Mouse (Mus musculus): ENCODE measurements around the gene Ubxn1. TPM values are rescaled to one million over a fixed set of nuclear protein-coding genes. Genes with fewer than 3 reads are reported as not detected.
"Not testable (repeated sequence)": the region's sequence is repeated elsewhere in the genome, so short reads cannot be mapped to it uniquely, and the experiment has no call there.

Ubxn1 gene
- polyA plus RNA-seq, 1 experiment from 2014 or later: 112 TPM

DNA sequence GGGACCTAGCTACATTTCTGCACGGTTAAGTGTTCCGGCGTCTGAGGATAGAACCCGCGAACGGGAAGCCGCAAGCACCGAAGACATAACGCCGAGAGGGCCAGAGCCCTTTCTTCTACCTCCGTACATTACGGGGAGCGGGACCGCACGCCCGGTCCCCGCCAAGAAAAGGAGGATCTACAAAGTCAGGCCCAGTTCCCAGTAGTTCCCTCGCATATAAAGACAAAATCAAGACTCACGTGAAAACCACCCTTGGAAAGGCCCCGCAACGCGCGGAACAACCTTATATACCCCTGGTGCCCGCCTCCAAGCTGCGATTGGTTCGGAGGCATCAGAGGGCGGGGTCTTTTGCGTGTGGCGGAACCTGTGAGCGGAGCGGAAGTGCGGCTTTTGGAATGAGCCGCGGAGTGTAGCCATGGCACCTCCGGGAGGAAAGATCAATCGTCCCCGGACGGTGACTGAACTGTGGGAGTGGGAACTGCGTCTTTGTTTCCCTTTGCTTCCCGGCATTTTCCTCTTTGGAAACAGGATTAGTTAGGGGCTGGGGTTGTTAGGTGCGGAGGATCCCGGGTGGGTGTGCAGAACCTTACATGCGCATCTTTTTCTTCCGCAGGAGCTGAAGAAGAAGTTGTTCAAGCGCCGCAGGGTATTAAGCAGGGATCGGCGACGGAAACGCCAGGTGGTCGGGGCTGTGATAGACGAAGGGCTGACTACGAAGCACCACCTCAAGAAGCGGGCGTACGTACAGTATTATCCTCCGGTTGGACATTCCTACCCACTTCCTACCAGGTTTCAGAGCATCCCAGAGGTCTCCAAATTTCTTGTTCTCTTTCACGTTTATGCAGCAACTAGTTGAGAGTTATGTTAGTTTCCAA is 17.5 kb downstream of the Ubxn1 start, which contains the start of the genes 1810009A15Rik and Gm49416:
1810009A15Rik (plus strand) TSS at position 343 of the 875 bp plus-strand sequence.
Gm49416 (plus strand) TSS at position 416 of the 875 bp plus-strand sequence.
- peak; percentile 85 for ATAC-seq (ENCODE audit: extremely low read depth, insufficient number of reproducible peaks, low FRiP score, low TSS enrichment)
- Histone ChIP-seq H3K9ac (peak within 1 kb of the TSS; percentile 89), H3K4me1 (peaks cover 28% of the 10 kb centered on the region), H3K27me3 (replicated peaks) (no peaks in the 10 kb centered on the region), H3K4me2 (peak within 1 kb of the TSS; percentile 87), H3K27ac (replicated peaks) (peak within 1 kb of the TSS; percentile 89), H3K9me3 (no peaks in the 10 kb centered on the region), H3K36me3 (peaks cover 15% of the 10 kb centered on the region), H3K4me3 (peak within 1 kb of the TSS; percentile 80)
- under 1% methylated on average over 58 of the region's 58 CpGs for WGBS

DNA sequence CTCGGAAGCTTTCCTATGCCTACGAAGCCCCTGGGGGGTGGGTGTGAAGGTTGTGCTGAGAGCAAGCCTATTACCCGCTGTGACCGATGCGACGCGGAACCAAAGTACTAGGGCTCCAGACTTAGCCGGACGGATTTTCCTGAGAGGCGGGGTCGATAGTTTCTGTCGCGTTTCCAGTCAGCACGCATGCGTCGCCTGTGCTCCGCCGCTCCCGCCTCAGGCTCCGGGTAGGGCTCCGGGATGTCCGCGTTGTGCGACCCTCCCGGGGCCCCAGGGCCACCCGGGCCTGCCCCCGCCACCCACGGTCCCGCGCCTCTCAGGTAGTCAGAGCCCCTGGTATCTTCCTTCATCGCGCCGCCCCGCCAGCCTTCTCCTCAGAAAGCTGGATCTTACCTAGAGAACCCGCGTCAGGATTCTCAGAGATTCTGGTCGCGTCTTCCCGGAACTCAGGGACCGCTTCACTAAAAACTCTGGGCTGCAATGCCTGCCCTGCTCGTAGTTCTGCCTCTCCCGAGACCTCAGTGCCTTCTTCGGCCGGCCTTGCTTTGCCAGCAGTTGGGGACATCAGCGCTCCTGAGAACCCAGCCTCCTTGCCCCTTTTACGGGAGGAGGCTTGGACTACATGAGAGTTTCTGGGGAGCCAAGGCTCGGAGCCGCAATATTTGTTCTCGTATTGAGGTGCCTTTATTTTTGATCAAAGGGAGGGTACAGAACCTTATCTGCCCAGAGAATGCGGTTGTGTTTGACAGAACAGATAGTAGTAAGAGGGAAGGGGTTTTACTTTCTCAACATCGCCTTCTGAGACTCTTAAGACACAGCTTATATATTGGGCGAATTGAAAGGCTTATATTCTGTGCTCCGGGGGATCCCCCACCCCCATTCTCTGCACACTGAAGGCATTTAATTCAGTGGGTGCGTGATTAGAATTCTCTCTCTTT is 21.8 kb downstream of the Ubxn1 start, which contains the start of gene Ints5:
Ints5 (plus strand) TSS at position 177 of the 938 bp plus-strand sequence.
- Histone ChIP-seq H3K9ac (peak within 1 kb of the TSS; percentile 97), H3K27ac (replicated peaks) (peak within 1 kb of the TSS; percentile 91), H3K4me2 (peak within 1 kb of the TSS; percentile 94), H3K4me1 (peaks cover 37% of the 10 kb centered on the region), H3K4me3 (peak within 1 kb of the TSS; percentile 92), H3K36me3 (peaks cover 43% of the 10 kb centered on the region), H3K27me3 (replicated peaks) (no peaks in the 10 kb centered on the region), H3K9me3 (no peaks in the 10 kb centered on the region)
- peak; percentile 13; the same call in 1 of the 2 replicates for ATAC-seq (ENCODE audit: extremely low read depth, insufficient number of reproducible peaks, low FRiP score, low TSS enrichment)
- 1% methylated on average over 54 of the region's 54 CpGs for WGBS

DNA sequence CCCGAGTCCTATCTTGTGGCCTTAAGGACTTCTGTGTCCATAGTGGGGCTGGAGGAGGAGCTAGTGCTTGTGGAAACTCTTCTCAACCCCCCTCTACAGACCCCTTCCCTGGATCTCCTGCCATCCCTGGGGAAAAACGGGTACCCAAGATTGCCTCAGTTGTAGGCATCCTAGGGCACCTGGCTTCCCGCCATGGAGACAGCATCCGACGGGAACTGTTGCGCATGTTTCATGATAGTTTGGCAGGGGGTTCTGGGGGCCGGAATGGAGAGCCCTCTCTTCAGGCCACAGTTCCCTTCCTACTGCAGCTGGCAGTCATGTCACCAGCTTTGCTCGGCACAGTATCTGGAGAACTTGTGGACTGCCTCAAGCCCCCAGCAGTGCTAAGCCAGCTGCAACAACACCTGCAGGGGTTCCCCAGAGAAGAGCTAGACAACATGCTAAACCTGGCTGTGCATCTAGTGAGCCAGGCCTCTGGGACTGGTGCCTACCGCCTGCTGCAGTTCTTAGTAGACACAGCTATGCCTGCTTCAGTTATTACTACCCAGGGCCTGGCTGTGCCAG is 24.2 kb downstream of the Ubxn1 start:
- ATAC-seq (ENCODE audit: extremely low read depth, insufficient number of reproducible peaks, low FRiP score, low TSS enrichment): no peak
- Histone ChIP-seq H3K4me2 (no peak overlapping the region), H3K27ac (replicated peaks) (no peak overlapping the region), H3K9me3 (no peaks in the 10 kb centered on the region), H3K36me3 (peaks cover 39% of the 10 kb centered on the region), H3K27me3 (replicated peaks) (no peaks in the 10 kb centered on the region), H3K9ac (0 out of 2 replicates have a peak overlapping the region, but pooled peaks have one; percentile 96), H3K4me3 (no peak overlapping the region), H3K4me1 (peaks cover 40% of the 10 kb centered on the region)
- WGBS: 86% methylated on average over 9 of the region's 9 CpGs

DNA sequence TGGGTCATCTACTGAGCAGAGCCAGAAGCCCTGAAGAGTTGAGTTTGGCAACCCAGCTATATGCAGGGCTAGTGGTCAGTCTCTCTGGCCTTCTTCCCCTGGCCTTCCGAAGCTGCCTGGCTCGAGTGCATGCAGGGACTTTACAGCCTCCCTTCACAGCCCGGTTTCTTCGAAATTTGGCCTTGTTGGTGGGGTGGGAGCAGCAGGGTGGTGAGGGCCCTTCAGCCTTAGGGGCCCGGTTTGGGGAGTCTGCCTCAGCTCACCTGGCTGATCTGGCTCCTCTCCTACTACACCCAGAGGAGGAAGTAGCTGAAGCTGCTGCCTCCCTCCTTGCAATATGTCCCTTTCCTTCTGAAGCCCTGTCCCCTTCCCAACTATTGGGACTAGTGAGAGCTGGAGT is 24.9 kb downstream of the Ubxn1 start:
- H3K36me3 ChIP-seq: peaks cover 31% of the 10 kb centered on the region
- peaks cover 40% of the 10 kb centered on the region for H3K4me1 ChIP-seq
- 87% methylated on average over 5 of the region's 5 CpGs for WGBS
- not testable (repeated sequence) for H3K4me3 ChIP-seq; ATAC-seq (ENCODE audit: extremely low read depth, insufficient number of reproducible peaks, low FRiP score, low TSS enrichment); H3K27ac ChIP-seq (replicated peaks); H3K9me3 ChIP-seq; H3K4me2 ChIP-seq; H3K27me3 ChIP-seq (replicated peaks)
- H3K9ac ChIP-seq: peak overlapping the region; percentile 96

DNA sequence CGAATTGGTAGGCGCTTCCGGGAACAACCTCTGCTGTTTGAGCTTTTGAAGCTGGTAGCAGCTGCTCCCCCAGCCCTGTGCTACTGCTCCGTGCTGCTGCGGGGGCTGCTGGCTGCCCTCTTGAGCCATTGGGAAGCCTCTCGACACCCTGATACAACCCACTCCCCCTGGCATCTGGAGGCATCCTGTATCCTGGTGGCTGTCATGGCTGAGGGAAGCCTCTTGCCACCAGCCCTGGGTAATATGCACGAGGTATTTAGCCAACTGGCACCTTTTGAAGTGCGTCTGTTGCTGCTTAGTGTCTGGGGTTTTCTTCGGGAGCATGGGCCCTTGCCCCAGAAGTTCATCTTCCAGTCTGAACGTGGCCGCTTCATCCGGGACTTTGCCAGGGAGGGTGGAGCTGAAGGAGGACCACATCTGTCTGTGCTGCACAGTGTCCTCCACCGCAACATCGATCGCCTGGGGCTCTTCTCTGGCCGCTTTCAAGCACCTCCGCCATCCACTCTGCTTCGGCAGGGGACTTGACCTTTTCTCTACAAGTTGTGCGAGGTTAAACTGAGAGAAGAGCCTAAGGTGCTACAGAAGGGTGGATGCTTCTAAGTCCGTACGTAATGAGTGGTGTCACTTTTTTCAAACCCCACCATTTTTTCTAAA is 26.0 kb downstream of the Ubxn1 start:
- Histone ChIP-seq H3K4me2 (peak overlapping the region; percentile 83), H3K4me3 (peak overlapping the region; percentile 97), H3K9ac (peak overlapping the region; percentile 96), H3K4me1 (peaks cover 38% of the 10 kb centered on the region), H3K27ac (replicated peaks) (peak overlapping the region; percentile 89), H3K36me3 (peaks cover 36% of the 10 kb centered on the region)
- not testable (repeated sequence) for H3K27me3 ChIP-seq (replicated peaks); ATAC-seq (ENCODE audit: extremely low read depth, insufficient number of reproducible peaks, low FRiP score, low TSS enrichment); H3K9me3 ChIP-seq
- WGBS: 26% methylated on average over 21 of the region's 21 CpGs

DNA sequence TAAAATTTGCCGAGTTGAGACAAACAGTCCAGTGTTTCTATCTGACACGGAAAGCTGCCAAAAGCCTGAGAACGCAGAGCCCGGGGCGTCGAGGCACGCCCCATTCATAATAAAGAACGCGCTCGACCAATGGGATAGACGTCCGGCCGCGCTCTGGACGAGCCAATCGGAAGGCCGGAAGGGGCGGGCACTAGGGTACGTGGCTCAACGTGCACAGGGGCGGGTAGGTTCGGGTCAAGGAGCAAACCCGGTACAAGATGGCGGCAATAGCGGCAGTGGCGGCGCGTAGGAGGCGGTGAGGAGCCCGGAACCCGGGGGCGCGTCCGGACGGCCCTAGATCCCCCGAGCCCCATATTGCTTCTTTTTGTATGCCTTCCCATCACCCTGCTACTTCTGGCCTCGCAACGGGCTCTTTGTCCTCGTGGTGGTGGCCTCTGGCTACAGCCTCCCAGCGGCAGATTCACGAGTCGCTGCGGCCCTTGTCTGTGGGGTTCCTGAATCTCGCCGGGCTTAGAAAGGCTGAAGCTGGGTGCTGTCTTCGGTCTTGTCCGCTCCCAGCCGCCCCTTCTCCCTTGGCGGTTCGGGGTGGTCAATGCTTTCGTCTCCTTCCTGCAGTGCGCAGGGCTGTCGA is 26.7 kb downstream of the Ubxn1 start, which contains the start of gene Ganab:
Ganab (plus strand) TSS at position 207 of the 631 bp plus-strand sequence.
- Histone ChIP-seq H3K4me1 (peaks cover 35% of the 10 kb centered on the region), H3K27me3 (replicated peaks) (no peaks in the 10 kb centered on the region), H3K4me2 (peak within 1 kb of the TSS; percentile 83), H3K27ac (replicated peaks) (peak within 1 kb of the TSS; percentile 89), H3K36me3 (peaks cover 41% of the 10 kb centered on the region), H3K4me3 (peak within 1 kb of the TSS; percentile 97), H3K9ac (peak within 1 kb of the TSS; percentile 96), H3K9me3 (no peaks in the 10 kb centered on the region)
- ATAC-seq (ENCODE audit: extremely low read depth, insufficient number of reproducible peaks, low FRiP score, low TSS enrichment): peak; percentile 93
- under 1% methylated on average over 53 of the region's 53 CpGs for WGBS

DNA sequence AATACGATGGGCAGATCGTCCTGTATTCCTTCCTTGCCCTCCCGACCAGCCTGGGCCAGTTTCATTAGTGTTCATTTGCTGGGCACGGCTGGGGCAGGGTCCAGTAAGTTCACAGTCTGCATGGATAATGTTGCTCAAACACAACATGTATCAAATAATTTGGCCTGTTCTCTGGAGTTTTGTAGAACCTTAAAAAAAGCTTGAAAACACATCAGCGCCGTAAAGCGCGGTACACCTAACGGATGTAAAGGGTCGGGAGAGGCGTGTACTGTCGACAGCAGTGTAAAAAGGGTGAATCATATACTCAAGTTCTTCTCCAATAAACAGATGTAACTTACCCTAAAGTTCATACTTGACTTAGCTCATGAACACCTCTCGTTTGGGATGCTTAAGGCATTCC is 27.3 kb downstream of the Ubxn1 start:
- peaks cover 47% of the 10 kb centered on the region for H3K36me3 ChIP-seq
- peak overlapping the region; percentile 96 for H3K9ac ChIP-seq
- 8% methylated on average over 13 of the region's 13 CpGs for WGBS
- H3K27ac ChIP-seq (replicated peaks): peak overlapping the region; percentile 89
- ATAC-seq (ENCODE audit: extremely low read depth, insufficient number of reproducible peaks, low FRiP score, low TSS enrichment): 0 out of 2 replicates have a peak, but pooled peaks have one; percentile 0
- H3K4me2 ChIP-seq: peak overlapping the region; percentile 83
- no peaks in the 10 kb centered on the region for H3K27me3 ChIP-seq (replicated peaks)
- H3K9me3 ChIP-seq: no peaks in the 10 kb centered on the region
- peak overlapping the region; percentile 97 for H3K4me3 ChIP-seq
- H3K4me1 ChIP-seq: peaks cover 31% of the 10 kb centered on the region

DNA sequence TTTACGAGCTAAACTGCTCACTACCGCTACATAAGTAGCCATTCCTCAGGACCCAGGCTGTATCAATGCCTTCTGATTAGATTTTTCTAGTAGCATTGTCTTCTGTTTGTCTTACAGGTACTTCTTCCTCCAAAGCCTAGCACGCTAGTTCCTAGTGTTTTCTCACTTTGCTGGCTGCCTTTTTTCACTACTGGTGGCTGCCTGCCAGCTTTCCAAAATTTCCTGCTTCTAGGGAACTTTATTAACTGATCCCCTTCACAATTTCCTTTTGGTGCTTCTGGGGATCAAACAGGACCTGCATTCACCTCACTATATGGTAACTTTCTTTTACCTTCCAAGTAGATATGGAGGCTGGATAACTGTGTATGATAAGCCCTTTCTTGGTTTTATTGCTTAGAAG is 27.8 kb downstream of the Ubxn1 start:
- peak overlapping the region; percentile 96 for H3K9ac ChIP-seq
- H3K9me3 ChIP-seq: no peaks in the 10 kb centered on the region
- no peaks in the 10 kb centered on the region for H3K27me3 ChIP-seq (replicated peaks)
- 0 out of 2 replicates have a peak overlapping the region, but pooled peaks have one; percentile 89 for H3K27ac ChIP-seq (replicated peaks)
- 39% methylated on average over 3 of the region's 3 CpGs for WGBS
- no peak for ATAC-seq (ENCODE audit: extremely low read depth, insufficient number of reproducible peaks, low FRiP score, low TSS enrichment)
- peaks cover 52% of the 10 kb centered on the region for H3K36me3 ChIP-seq
- peaks cover 26% of the 10 kb centered on the region for H3K4me1 ChIP-seq
- peak overlapping the region; percentile 83 for H3K4me2 ChIP-seq
- peak overlapping the region; percentile 97 for H3K4me3 ChIP-seq

DNA sequence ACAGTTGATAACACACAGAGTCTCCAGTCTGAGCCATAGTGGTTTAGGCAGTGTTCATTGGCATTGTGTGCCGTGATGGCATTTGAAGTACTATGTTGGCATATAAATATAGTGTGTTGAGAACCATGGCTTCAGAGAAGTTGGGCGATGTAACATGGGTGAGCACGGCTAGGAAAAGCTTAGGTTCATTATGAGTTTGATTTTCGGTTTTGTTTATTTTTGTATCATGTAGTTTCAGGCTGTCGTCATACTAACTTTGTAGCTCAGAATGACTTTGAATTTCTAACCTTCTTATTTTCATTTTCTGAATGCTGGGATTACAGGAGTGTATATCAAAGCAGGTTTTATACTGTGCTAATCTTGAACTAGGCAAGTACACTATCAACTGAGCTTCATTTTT is 32.1 kb downstream of the Ubxn1 start:
- H3K27ac ChIP-seq (replicated peaks): no peak overlapping the region
- peaks cover 11% of the 10 kb centered on the region for H3K4me1 ChIP-seq
- H3K4me2 ChIP-seq: no peak overlapping the region
- no peaks in the 10 kb centered on the region for H3K9me3 ChIP-seq
- H3K4me3 ChIP-seq: no peak overlapping the region
- WGBS: 90% methylated on average over 5 of the region's 5 CpGs
- H3K9ac ChIP-seq: no peak overlapping the region
- H3K36me3 ChIP-seq: peaks cover 66% of the 10 kb centered on the region
- H3K27me3 ChIP-seq (replicated peaks): no peaks in the 10 kb centered on the region
- no peak for ATAC-seq (ENCODE audit: extremely low read depth, insufficient number of reproducible peaks, low FRiP score, low TSS enrichment)

DNA sequence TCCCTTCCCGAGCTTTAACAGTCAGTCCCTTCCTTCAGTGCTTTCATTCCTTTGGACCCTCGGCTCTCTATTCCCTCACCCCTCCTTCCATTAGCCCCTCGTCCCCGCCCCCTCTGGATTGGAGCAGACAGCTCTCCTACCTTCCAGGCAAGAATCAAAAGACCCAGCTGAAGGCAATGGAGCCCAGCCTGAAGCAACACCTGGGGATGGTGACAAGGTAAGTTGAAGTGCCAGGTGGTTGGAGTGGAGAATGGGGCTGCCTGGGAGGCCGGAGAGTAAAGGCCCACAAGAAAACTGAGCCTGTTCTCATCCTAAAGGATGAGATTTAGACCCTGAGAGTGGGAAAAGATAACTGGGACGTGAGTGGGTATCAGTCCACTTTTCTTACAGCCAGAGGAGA is 37.2 kb downstream of the Ubxn1 start:
- no peaks in the 10 kb centered on the region for H3K4me1 ChIP-seq
- H3K27ac ChIP-seq (replicated peaks): no peak overlapping the region
- WGBS: 89% methylated on average over 6 of the region's 6 CpGs
- no peaks in the 10 kb centered on the region for H3K9me3 ChIP-seq
- ATAC-seq (ENCODE audit: extremely low read depth, insufficient number of reproducible peaks, low FRiP score, low TSS enrichment): no peak
- no peak overlapping the region for H3K9ac ChIP-seq
- H3K27me3 ChIP-seq (replicated peaks): no peaks in the 10 kb centered on the region
- H3K4me3 ChIP-seq: no peak overlapping the region
- H3K4me2 ChIP-seq: no peak overlapping the region
- peaks cover 98% of the 10 kb centered on the region for H3K36me3 ChIP-seq

Data from heart, embryonic 13.5 days (tissue).